Mouse (Mus musculus) cerebellum, adult 2 months (tissue): ENCODE results near the gene Nedd1.

Experiments used
- CTCF ChIP-seq: fragments of 200-500 bp; IDR thresholded peaks from 2 replicates; pipeline ENCODE4 v1.5.1; 2011; ENCODE audit warnings: low read depth, mild to moderate bottlenecking, control low read depth, low read length, moderate library complexity, borderline replicate concordance; ENCODE audit not compliant: insufficient read depth
- POLR2A ChIP-seq: fragments of 200-500 bp; IDR thresholded peaks from 2 replicates; pipeline ENCODE4 v1.6.1; 2011; ENCODE audit warnings: low read length, control low read depth, borderline replicate concordance; ENCODE audit not compliant: insufficient read depth

DNA sequence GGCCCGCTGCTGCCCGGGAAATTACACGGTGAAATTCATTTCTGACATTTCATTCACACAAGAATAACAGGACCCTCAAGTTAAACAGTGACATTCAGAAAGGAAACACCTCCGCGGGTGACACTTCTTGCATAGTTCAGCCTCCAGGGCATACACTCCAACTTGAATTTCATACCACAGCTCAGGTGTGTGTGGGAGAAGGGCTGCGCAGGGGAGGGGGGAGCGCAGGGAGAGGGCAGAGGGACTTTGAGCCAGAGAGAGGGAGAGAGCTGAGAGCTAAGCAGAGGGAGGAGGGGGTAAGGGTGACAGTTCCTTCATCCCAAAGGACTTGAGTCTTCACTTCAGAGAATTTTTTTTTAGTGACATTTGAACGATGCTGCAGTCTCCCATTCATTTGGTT is 78.2 kb downstream of the Nedd1 start:
- TF ChIP-seq POLR2A = no peak
- no peak for TF ChIP-seq CTCF
